21 mouse cellular contexts compared by ENCODE assay signal in genomic region chr3:31928544-31928943, GRCm38 (mm10). TPM values are rescaled to one million over a fixed set of nuclear protein-coding genes. Genes with fewer than 3 reads are reported as not detected.
DNase-seq lines count a peak whose midpoint lies in the region; ATAC-seq and TF ChIP-seq lines count a peak whose summit lies in the region.
"Had no signal": no experiment of that assay in that cellular context is flagged by ENCODE, and none has a peak within 500 bp of the region (broad histone marks: within the 10 kb centered on the region; RNA-seq: fewer than 3 reads in every experiment).

No protein-coding gene starts in this region.

- no peaks in the 10 kb centered on the region for H3K36me3 ChIP-seq in stomach, postnatal 0 days (ENCODE audit: control insufficient read depth, insufficient read depth, low read length)
- H3K36me3 ChIP-seq: embryonic facial prominence, embryonic 12.5 days; forebrain, embryonic 15.5 days; heart, embryonic 15.5 days; hindbrain, embryonic 13.5 days had no signal

- H3K27me3 ChIP-seq in cerebellum, adult 2 months (ENCODE audit: control insufficient read depth, insufficient read depth, low read length): no peaks in the 10 kb centered on the region
- no peaks in the 10 kb centered on the region for H3K27me3 ChIP-seq in stomach, postnatal 0 days (ENCODE audit: control insufficient read depth, insufficient read depth, low read length)
- H3K27me3 ChIP-seq: CH12.LX; embryonic facial prominence, embryonic 12.5 days; forebrain, embryonic 15.5 days; heart, embryonic 15.5 days; hindbrain, embryonic 13.5 days had no signal

- ATAC-seq in stomach, postnatal 0 days (ENCODE audit: low FRiP score, low TSS enrichment): no peak
- ATAC-seq: activated CD4-positive, CD25-positive, alpha-beta regulatory T cell, adult 4 months; forebrain, embryonic 15.5 days; hindbrain, postnatal 0 days; Patski had no signal

- TF ChIP-seq EP300 in stomach, postnatal 0 days (optimal IDR thresholded peaks at IDR 0.05): no peak

- no peak overlapping the region for H3K9ac ChIP-seq in stomach, postnatal 0 days (ENCODE audit: low read length)
- H3K9ac ChIP-seq: embryonic facial prominence, embryonic 12.5 days; forebrain, embryonic 15.5 days; heart, embryonic 15.5 days; hindbrain, embryonic 13.5 days had no signal

- peak; percentile 41 for DNase-seq in cerebellum, adult 11 months
- peak; percentile 55 to 84 for DNase-seq in cerebellum, adult 2 months
- DNase-seq in cerebellum, postnatal 10 days: peak; percentile 32 to 45
- no peak for DNase-seq in stomach, postnatal 0 days (ENCODE audit: low spot score)
- no peak for DNase-seq in adrenal gland, adult (ENCODE audit: inconsistent age in 2 of 2, low spot score in 1 of 2)
- DNase-seq in spleen, postnatal 4 days (ENCODE audit: low spot score in 2 of 2): no peak
- DNase-seq: adrenal gland, adult 2 months; adrenal gland, postnatal 25 days; gastrocnemius, postnatal 10 days; heart, adult 18-20 months; heart, postnatal 14 days; kidney, adult 11 months had no signal

- no peaks in the 10 kb centered on the region for H3K9me3 ChIP-seq in stomach, postnatal 0 days (ENCODE audit: control insufficient read depth, low read length)
- H3K9me3 ChIP-seq: embryonic facial prominence, embryonic 12.5 days; forebrain, embryonic 15.5 days; heart, embryonic 15.5 days; hindbrain, embryonic 13.5 days had no signal

- 21% methylated on average over 1 of the region's 1 CpGs for WGBS in cerebellum, adult 2 months
- 94% methylated on average over 1 of the region's 1 CpGs for WGBS in stomach, postnatal 0 days

- no peaks in the 10 kb centered on the region for H3K4me1 ChIP-seq in cerebellum, adult 2 months (ENCODE audit: control insufficient read depth, insufficient read depth, low read length)
- no peaks in the 10 kb centered on the region for H3K4me1 ChIP-seq in stomach, postnatal 0 days (replicated peaks; ENCODE audit: control insufficient read depth, insufficient read depth)
- H3K4me1 ChIP-seq: embryonic facial prominence, embryonic 12.5 days; forebrain, embryonic 15.5 days; heart, embryonic 15.5 days; hindbrain, embryonic 13.5 days had no signal

- H3K27ac ChIP-seq in cerebellum, adult 2 months (ENCODE audit: insufficient read depth, low read length): no peak overlapping the region
- no peak overlapping the region for H3K27ac ChIP-seq in stomach, postnatal 0 days (replicated peaks)
- H3K27ac ChIP-seq: embryonic facial prominence, embryonic 12.5 days; forebrain, embryonic 15.5 days; heart, embryonic 15.5 days; hindbrain, embryonic 13.5 days; hindbrain, postnatal 0 days had no signal

- no peak for TF ChIP-seq CTCF in cerebellum, adult 2 months (IDR thresholded peaks at IDR 0.05; ENCODE audit: borderline replicate concordance, insufficient read depth, low read depth, low read length)
- TF ChIP-seq CTCF in stomach, postnatal 0 days (IDR thresholded peaks at IDR 0.05; ENCODE audit: low read depth): no peak

- TF ChIP-seq POLR2A in cerebellum, adult 2 months (IDR thresholded peaks at IDR 0.05; ENCODE audit: borderline replicate concordance, insufficient read depth, low read length): no peak

- no peak overlapping the region for H3K4me3 ChIP-seq in cerebellum, adult 2 months (replicated peaks; ENCODE audit: insufficient read depth, low read depth, low read length)
- no peak overlapping the region for H3K4me3 ChIP-seq in stomach, postnatal 0 days (ENCODE audit: low read depth, low read length)
- H3K4me3 ChIP-seq: embryonic facial prominence, embryonic 12.5 days; forebrain, embryonic 15.5 days; heart, embryonic 15.5 days; hindbrain, embryonic 13.5 days had no signal

- H3K4me2 ChIP-seq in stomach, postnatal 0 days (replicated peaks; ENCODE audit: low read depth): no peak overlapping the region
- H3K4me2 ChIP-seq: embryonic facial prominence, embryonic 12.5 days; forebrain, embryonic 15.5 days; heart, embryonic 11.5 days; heart, embryonic 15.5 days; hindbrain, embryonic 13.5 days had no signal

RNA-seq across cellular contexts. Expression of gene Kcnmb2, which starts 26.2 kb away (rescaled TPM):
- polyA plus RNA-seq in cerebellum, adult 2 months (2012; rRNA removed): 1.3 and 1.9 TPM in 2 replicates
- 0.77 and 1.3 TPM in 2 replicates for polyA plus RNA-seq in stomach, postnatal 0 days (2015; fragmentation: Nextera tagmentation; extraction: Ambion mirVana)
- polyA plus RNA-seq: Patski had no signal

Comparison
In these comparisons a context has a peak if more than half of its experiments do, and no peak if none do; other contexts are left out.
1. DNase-seq: peak in cerebellum, adult 11 months (single experiment), cerebellum, adult 2 months (2 of 2) and cerebellum, postnatal 10 days (2 of 2); none in stomach, postnatal 0 days (single experiment), adrenal gland, adult (0 of 2) and spleen, postnatal 4 days (0 of 2).